Comparison of ENCODE assay signal across 8 mouse cellular contexts in the genomic region with DNA sequence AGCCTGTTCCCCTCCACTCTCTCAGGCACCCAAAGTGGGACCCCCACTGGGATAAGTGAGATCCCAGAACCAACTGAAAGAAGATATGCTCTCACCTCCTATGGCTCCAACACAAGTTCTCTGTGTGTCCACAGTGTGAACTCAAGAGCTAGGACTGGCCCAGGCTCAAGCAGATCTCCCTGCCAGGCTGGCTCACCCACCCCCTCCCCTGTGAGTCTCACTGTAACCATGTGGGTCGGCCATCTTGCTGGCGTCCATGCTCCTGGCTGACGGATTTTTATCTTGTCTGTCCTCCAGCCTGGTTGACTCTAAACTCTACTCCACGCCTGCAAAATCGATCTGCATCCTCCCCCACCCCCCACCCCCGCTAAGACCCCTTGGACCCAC. TPM values are rescaled to one million over a fixed set of nuclear protein-coding genes. Genes with fewer than 3 reads are reported as not detected.
A peak's percentile ranks its signal among the peaks of the same experiment; 100 is the strongest.
DNase-seq lines count a peak whose midpoint lies in the region; ATAC-seq lines count a peak whose summit lies in the region.
"Had no signal": no experiment of that assay in that cellular context is flagged by ENCODE, and none has a peak within 500 bp of the region (broad histone marks: within the 10 kb centered on the region; RNA-seq: fewer than 3 reads in every experiment).

No protein-coding gene starts in this region.

- no peak overlapping the region for H3K4me3 ChIP-seq in heart, embryonic 14.5 days (ENCODE audit: control insufficient read depth in 1 of 2, insufficient read depth in 1 of 2, low read depth in 1 of 2, low read length in 2 of 2)
- H3K4me3 ChIP-seq in heart, embryonic 12.5 days = no peak overlapping the region
- no peak overlapping the region for H3K4me3 ChIP-seq in hindbrain, embryonic 16.5 days (ENCODE audit: low read length)
- H3K4me3 ChIP-seq: limb, embryonic 12.5 days had no signal

- H3K36me3 ChIP-seq in heart, embryonic 14.5 days (ENCODE audit: control insufficient read depth, insufficient read depth, low read length) = no peaks in the 10 kb centered on the region
- H3K36me3 ChIP-seq in heart, embryonic 12.5 days = no peaks in the 10 kb centered on the region
- no peaks in the 10 kb centered on the region for H3K36me3 ChIP-seq in hindbrain, embryonic 16.5 days (ENCODE audit: control insufficient read depth, insufficient read depth, low read length)
- H3K36me3 ChIP-seq: limb, embryonic 12.5 days had no signal

- WGBS in heart, embryonic 14.5 days = 48% methylated on average over 6 of the region's 6 CpGs
- 52% methylated on average over 6 of the region's 6 CpGs for WGBS in heart, embryonic 12.5 days
- 70% methylated on average over 6 of the region's 6 CpGs for WGBS in hindbrain, embryonic 16.5 days

- H3K9ac ChIP-seq in heart, embryonic 14.5 days (ENCODE audit: low read length) = no peak overlapping the region
- no peak overlapping the region for H3K9ac ChIP-seq in heart, embryonic 12.5 days
- no peak overlapping the region for H3K9ac ChIP-seq in hindbrain, embryonic 16.5 days (ENCODE audit: low read depth, low read length)
- H3K9ac ChIP-seq: limb, embryonic 12.5 days had no signal

- DNase-seq in A20 (ENCODE audit: low read depth, low spot score) (peak; percentile 31), R1 (ENCODE audit: low read depth, low spot score) (peak; percentile 68)
- no peak for DNase-seq in yolk sac, embryonic 10.5 days (ENCODE audit: low spot score)

- no peak for ATAC-seq in heart, embryonic 14.5 days (ENCODE audit: insufficient number of reproducible peaks, insufficient read depth, low FRiP score, low read depth)
- ATAC-seq in heart, embryonic 12.5 days (ENCODE audit: insufficient number of reproducible peaks, low FRiP score) = no peak
- ATAC-seq in hindbrain, embryonic 16.5 days = 0 out of 2 replicates have a peak, but pooled peaks have one; percentile 31
- ATAC-seq in megakaryocyte progenitor cell, adult 5-6 weeks (replicated peaks; ENCODE audit: poor library complexity) = no peak

- 0 out of 2 replicates have a peak overlapping the region, but pooled peaks have one; percentile 55 for H3K4me2 ChIP-seq in heart, embryonic 14.5 days (ENCODE audit: low read length)
- no peak overlapping the region for H3K4me2 ChIP-seq in heart, embryonic 12.5 days
- H3K4me2 ChIP-seq in hindbrain, embryonic 16.5 days (ENCODE audit: low read length) = no peak overlapping the region

- no peaks in the 10 kb centered on the region for H3K27me3 ChIP-seq in heart, embryonic 14.5 days (ENCODE audit: control insufficient read depth, insufficient read depth, low read length)
- no peaks in the 10 kb centered on the region for H3K27me3 ChIP-seq in heart, embryonic 12.5 days (replicated peaks)
- H3K27me3 ChIP-seq in hindbrain, embryonic 16.5 days (replicated peaks; ENCODE audit: control insufficient read depth, insufficient read depth, low read length) = no peaks in the 10 kb centered on the region

- H3K27ac ChIP-seq in heart, embryonic 14.5 days (replicated peaks in 1 of 2; ENCODE audit: control insufficient read depth in 1 of 2, insufficient read depth in 1 of 2, low read depth in 2 of 2, low read length in 2 of 2) = peak overlapping the region in 1 of 2 experiments; percentile 44; a peak in 1 of 4 replicates
- no peak overlapping the region for H3K27ac ChIP-seq in heart, embryonic 12.5 days (ENCODE audit: poor library complexity, severe bottlenecking)
- H3K27ac ChIP-seq in hindbrain, embryonic 16.5 days (ENCODE audit: low read depth, low read length) = 0 out of 2 replicates have a peak overlapping the region, but pooled peaks have one; percentile 17
- H3K27ac ChIP-seq: limb, embryonic 12.5 days had no signal

- 0 out of 2 replicates have a peak, but pooled peaks cover 3% of the 10 kb centered on the region for H3K9me3 ChIP-seq in heart, embryonic 14.5 days (ENCODE audit: control insufficient read depth, low read length)
- no peaks in the 10 kb centered on the region; the same call in 1 of the 2 replicates for H3K9me3 ChIP-seq in heart, embryonic 12.5 days (replicated peaks)
- no peaks in the 10 kb centered on the region for H3K9me3 ChIP-seq in hindbrain, embryonic 16.5 days (ENCODE audit: control insufficient read depth, low read length)
- H3K9me3 ChIP-seq: limb, embryonic 12.5 days had no signal

- H3K4me1 ChIP-seq in heart, embryonic 14.5 days (ENCODE audit: control insufficient read depth in 2 of 2, insufficient read depth in 2 of 2, low read length in 2 of 2) = peaks cover 12% of the 10 kb centered on the region in 2 experiments
- H3K4me1 ChIP-seq in heart, embryonic 12.5 days (replicated peaks) = peaks cover 20% of the 10 kb centered on the region
- H3K4me1 ChIP-seq in hindbrain, embryonic 16.5 days (ENCODE audit: control insufficient read depth, insufficient read depth, low read depth, low read length) = no peaks in the 10 kb centered on the region; the same call in 1 of the 2 replicates

RNA-seq across cellular contexts. Expression of gene Ropn1l, which starts 36.1 kb away (rescaled TPM):
- polyA plus RNA-seq in heart, embryonic 14.5 days (2014; fragmentation: Nextera tagmentation; extraction: Ambion mirVana) = 2.1 and 2.6 TPM in 2 replicates
- 2.2 and 2.5 TPM in 2 replicates for polyA plus RNA-seq in heart, embryonic 12.5 days (2016; fragmentation: Nextera tagmentation; extraction: Ambion mirVana)
- polyA plus RNA-seq in hindbrain, embryonic 16.5 days (2015; fragmentation: Nextera tagmentation; extraction: Ambion mirVana) = 2.0 and 2.9 TPM in 2 replicates
- 1.4 and 3.3 TPM in 2 replicates for total RNA-seq in megakaryocyte progenitor cell, adult 5-6 weeks (2015)
- 1.2 and 2.5 TPM in 2 replicates for total RNA-seq in megakaryocyte progenitor cell, adult 5-6 weeks (2017)

RNA-seq across cellular contexts. Expression of gene Ankrd33b, which starts 49.9 kb away (rescaled TPM):
- polyA plus RNA-seq in heart, embryonic 14.5 days (2014; fragmentation: Nextera tagmentation; extraction: Ambion mirVana) = 2.9 and 3.2 TPM in 2 replicates
- 1.7 and 2.1 TPM in 2 replicates for polyA plus RNA-seq in heart, embryonic 12.5 days (2016; fragmentation: Nextera tagmentation; extraction: Ambion mirVana)
- 0.98 and 1.2 TPM in 2 replicates for polyA plus RNA-seq in hindbrain, embryonic 16.5 days (2015; fragmentation: Nextera tagmentation; extraction: Ambion mirVana)
- 0.20 and 0.79 TPM in 2 replicates for total RNA-seq in megakaryocyte progenitor cell, adult 5-6 weeks (2015)
- total RNA-seq in megakaryocyte progenitor cell, adult 5-6 weeks (2017) = 0.29 and 0.61 TPM in 2 replicates
